Mouse (Mus musculus) T-helper 17 cell (primary cell): ENCODE measurements around the gene Rab43.

Experiments used
- in situ Hi-C, 2 experiments: fragments of 300-600 bp; cut with MboI, MseI; formaldehyde crosslinking; loops; 1 replicate in 1 of 2; 2 replicates in 1 of 2; pipeline ENCODE4 v1.15.1; 2025; ENCODE audit warnings: high pct_unique_total_duplicates in 2 of 2

Rab43 gene

GRCm38 (mm10) chr6:87751574-87751973 lies 60.4 kb downstream of the Rab43 start:
- in situ Hi-C loops, result no loop called here

GRCm38 (mm10) chr6:87750184-87750910 lies 61.6 kb downstream of the Rab43 start:
- in situ Hi-C loops, result no loop called here

GRCm38 (mm10) chr6:87748531-87748930 lies 63.4 kb downstream of the Rab43 start:
- in situ Hi-C loops, result no loop called here

GRCm38 (mm10) chr6:87748078-87748477 lies 63.9 kb downstream of the Rab43 start:
- in situ Hi-C loops, result no loop called here

- in situ Hi-C loops, result no loop called here
These were observed 65.1 kb downstream of the Rab43 start for GRCm38 (mm10) chr6:87746849-87747248.

GRCm38 (mm10) chr6:87746059-87746458 lies 65.9 kb downstream of the Rab43 start:
- in situ Hi-C loops, result no loop called here

GRCm38 (mm10) chr6:87745301-87745700 lies 66.7 kb downstream of the Rab43 start:
- in situ Hi-C loops, result no loop called here

GRCm38 (mm10) chr6:87744632-87745031 lies 67.3 kb downstream of the Rab43 start:
- in situ Hi-C loops, result no loop called here

GRCm38 (mm10) chr6:87743281-87743680 lies 68.7 kb downstream of the Rab43 start:
- in situ Hi-C loops, result no loop called here

- in situ Hi-C loops, result no loop called here
These were observed 69.2 kb downstream of the Rab43 start for GRCm38 (mm10) chr6:87742804-87743203.

- in situ Hi-C loops, result no loop called here
These were observed 70.0 kb downstream of the Rab43 start for GRCm38 (mm10) chr6:87741978-87742377.

GRCm38 (mm10) chr6:87740496-87740895 lies 71.5 kb downstream of the Rab43 start:
- in situ Hi-C loops, result no loop called here

GRCm38 (mm10) chr6:87739898-87740297 lies 72.1 kb downstream of the Rab43 start:
- in situ Hi-C loops, result no loop called here
